Mouse (Mus musculus): ENCODE measurements around the gene Etaa1. TPM values are rescaled to one million over a fixed set of nuclear protein-coding genes. Genes with fewer than 3 reads are reported as not detected.
"Not testable (repeated sequence)": the region's sequence is repeated elsewhere in the genome, so short reads cannot be mapped to it uniquely, and the experiment has no call there.

Etaa1 gene
- polyA plus RNA-seq, 1 experiment: 7.6 TPM

DNA sequence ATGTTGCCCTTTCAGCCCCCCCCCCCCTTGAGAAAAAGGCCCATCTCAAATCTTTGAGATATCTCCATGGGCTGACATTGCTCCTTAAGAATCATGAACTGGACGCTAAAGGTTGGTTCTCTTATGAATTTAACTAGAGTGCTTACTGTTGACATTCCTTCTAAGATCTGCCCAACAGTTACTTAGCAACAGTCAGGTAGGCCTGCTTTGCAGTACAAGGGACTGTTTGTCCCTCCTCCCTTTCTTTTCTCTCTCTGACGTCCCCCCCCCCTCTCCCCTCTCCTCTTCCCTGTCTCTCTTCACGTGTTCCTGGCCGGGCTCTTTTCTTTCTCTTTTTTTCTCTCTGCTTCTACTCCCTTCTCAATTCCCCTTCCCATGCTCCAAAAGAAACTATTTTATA, 35.8 kb downstream of the Etaa1 start:
- H3K4me1 ChIP-seq (ENCODE audit: control insufficient read depth, insufficient read depth, low read length): no peaks in the 10 kb centered on the region
- H3K27ac ChIP-seq (ENCODE audit: insufficient read depth, low read depth, low read length): no peak overlapping the region
- TF ChIP-seq POLR2A (IDR thresholded peaks at IDR 0.05; ENCODE audit: borderline replicate concordance, low read depth, low read length) (no peak), CTCF (IDR thresholded peaks at IDR 0.05; ENCODE audit: low read depth, low read length) (no peak)
- H3K4me3 ChIP-seq (ENCODE audit: insufficient read depth, low read length): no peak overlapping the region

- H3K4me1 ChIP-seq (ENCODE audit: control insufficient read depth, insufficient read depth, low read length): no peaks in the 10 kb centered on the region
- no peak overlapping the region for H3K4me3 ChIP-seq (ENCODE audit: insufficient read depth, low read length)
- TF ChIP-seq POLR2A (IDR thresholded peaks at IDR 0.05; ENCODE audit: borderline replicate concordance, low read depth, low read length) (no peak), CTCF (IDR thresholded peaks at IDR 0.05; ENCODE audit: low read depth, low read length) (no peak)
- no peak overlapping the region for H3K27ac ChIP-seq (ENCODE audit: insufficient read depth, low read depth, low read length)
These were observed 36.6 kb downstream of the Etaa1 start for GRCm38 (mm10) chr11:17917101-17917500.

DNA sequence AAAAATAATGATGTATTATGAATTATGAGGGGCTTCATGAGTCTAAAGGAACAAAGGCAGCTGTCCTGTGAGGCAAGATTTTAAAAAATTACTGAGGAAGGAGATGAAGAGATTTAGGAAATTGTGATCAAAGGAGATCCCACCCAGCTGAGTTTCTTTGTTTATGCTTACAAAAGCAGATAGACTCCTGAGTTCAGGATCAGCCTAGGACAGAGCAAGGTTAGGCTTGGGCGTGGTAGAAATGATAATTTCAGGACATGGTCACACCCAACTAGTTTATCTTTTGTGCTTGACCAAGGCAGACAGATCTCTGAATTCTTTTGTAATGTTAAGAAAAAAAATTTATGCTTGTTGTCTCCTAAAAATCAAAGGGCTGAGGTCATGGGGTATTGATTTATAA, 37.2 kb downstream of the Etaa1 start:
- Histone ChIP-seq H3K4me3 (ENCODE audit: insufficient read depth, low read length) (no peak overlapping the region), H3K4me1 (ENCODE audit: control insufficient read depth, insufficient read depth, low read length) (no peaks in the 10 kb centered on the region), H3K27ac (ENCODE audit: insufficient read depth, low read depth, low read length) (no peak overlapping the region)
- TF ChIP-seq POLR2A (IDR thresholded peaks at IDR 0.05; ENCODE audit: borderline replicate concordance, low read depth, low read length) (no peak), CTCF (IDR thresholded peaks at IDR 0.05; ENCODE audit: low read depth, low read length) (no peak)

- not testable (repeated sequence) for H3K4me3 ChIP-seq (ENCODE audit: insufficient read depth, low read length); H3K4me1 ChIP-seq (ENCODE audit: control insufficient read depth, insufficient read depth, low read length); H3K27ac ChIP-seq (ENCODE audit: insufficient read depth, low read depth, low read length)
These were observed 52.7 kb downstream of the Etaa1 start for GRCm38 (mm10) chr11:17900996-17901395.

All from bone marrow macrophage, adult 2 months (primary cell).